Mouse (Mus musculus) testis, adult 2 months (tissue): ENCODE data around the gene Xrcc6. TPM values are rescaled to one million over a fixed set of nuclear protein-coding genes. Genes with fewer than 3 reads are reported as not detected.

Experiments used
- H3K27ac ChIP-seq: fragments of 200-500 bp; 2 replicates; pipeline ENCODE4 v1.5.1; 2012; ENCODE audit warnings: low read depth, low read length; ENCODE audit not compliant: control insufficient read depth, insufficient read depth
- H3K27me3 ChIP-seq: fragments of 200-500 bp; 2 replicates; pipeline ENCODE4 v1.6.1; 2012; ENCODE audit warnings: mild to moderate bottlenecking, low read length, moderate library complexity; ENCODE audit not compliant: control insufficient read depth, insufficient read depth
- H3K36me3 ChIP-seq: fragments of 200-500 bp; 2 replicates; pipeline ENCODE4 v1.6.1; 2012; ENCODE audit warnings: mild to moderate bottlenecking, low read length; ENCODE audit not compliant: control insufficient read depth, insufficient read depth
- H3K4me1 ChIP-seq: fragments of 200-500 bp; 2 replicates; pipeline ENCODE4 v1.6.1; 2012; ENCODE audit warnings: low read length; ENCODE audit not compliant: control insufficient read depth, insufficient read depth
- H3K4me3 ChIP-seq: fragments of 200-500 bp; 2 replicates; pipeline ENCODE4 v1.5.1; 2012; ENCODE audit warnings: low read depth, mild to moderate bottlenecking, low read length, moderate library complexity, mixed read lengths; ENCODE audit not compliant: control insufficient read depth
- CTCF ChIP-seq: fragments of 200-500 bp; IDR thresholded peaks from 2 replicates; pipeline ENCODE4 v1.5.1; 2012; ENCODE audit warnings: low read depth, mild to moderate bottlenecking, inconsistent platforms, low read length, moderate library complexity; ENCODE audit not compliant: control insufficient read depth, insufficient read depth, insufficient replicate concordance
- POLR2A ChIP-seq: fragments of 200-500 bp; IDR thresholded peaks from 2 replicates; pipeline ENCODE4 v1.6.1; 2012; ENCODE audit warnings: low read depth, mild to moderate bottlenecking, inconsistent platforms, low read length, moderate library complexity; ENCODE audit not compliant: control insufficient read depth
- polyA plus RNA-seq: library from polyadenylated mRNA; depleted of rRNA; stranded (reverse); fragments of >200 nt; gene quantifications from 2 replicates; pipeline ENCODE4 v1.2.3, GENCODE M21; 2012; rRNA removed

Gene Xrcc6
- polyA plus RNA-seq, 1 experiment: 16.7 TPM

DNA sequence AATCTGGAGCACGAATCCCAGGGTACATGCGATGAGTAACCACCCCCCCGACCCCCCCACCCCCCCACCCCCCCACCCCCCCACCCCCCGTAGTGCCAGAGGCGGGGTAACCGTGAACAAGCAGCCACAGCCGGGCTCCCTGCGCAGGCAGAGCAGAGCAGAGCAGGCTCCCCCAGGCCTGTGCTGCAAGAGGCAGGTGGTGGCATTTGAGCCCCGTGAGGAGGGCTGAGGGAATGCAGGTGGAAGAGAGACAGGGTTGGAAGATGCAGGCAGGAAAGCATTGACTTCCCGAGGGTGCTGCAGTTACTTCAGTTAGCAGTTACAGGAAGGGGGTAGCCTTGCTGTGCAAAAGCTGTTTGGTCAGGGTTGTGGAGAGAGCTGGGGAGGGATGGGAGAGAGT lies 99.6 kb downstream of the Xrcc6 start:
- Histone ChIP-seq H3K4me3 (no peak overlapping the region), H3K36me3 (no peaks in the 10 kb centered on the region), H3K27me3 (no peaks in the 10 kb centered on the region), H3K4me1 (peaks cover 4% of the 10 kb centered on the region), H3K27ac (no peak overlapping the region)
- no peak for TF ChIP-seq CTCF
- no peak for TF ChIP-seq POLR2A

Other genes with a start within 250 kb of the Xrcc6 start
- gene Zc3h7b, start 242.8 kb upstream of the Xrcc6 start, polyA plus RNA-seq: 21.6 and 26.3 TPM in 2 replicates
- 234 and 245 TPM in 2 replicates for gene Rangap1, start 242.3 kb upstream of the Xrcc6 start, polyA plus RNA-seq
- 36.1 and 38.9 TPM in 2 replicates for gene Tef, start 185.4 kb upstream of the Xrcc6 start, polyA plus RNA-seq
- 7.3 and 8.0 TPM in 2 replicates for gene Tob2, start 129.0 kb upstream of the Xrcc6 start, polyA plus RNA-seq
- 22.2 and 23.5 TPM in 2 replicates for gene Phf5a, start 115.9 kb upstream of the Xrcc6 start, polyA plus RNA-seq
- gene Aco2, start 115.5 kb upstream of the Xrcc6 start, polyA plus RNA-seq: 112 and 118 TPM in 2 replicates
- gene Polr3h, start 61.6 kb upstream of the Xrcc6 start, polyA plus RNA-seq: 11.9 and 12.9 TPM in 2 replicates
- 8.1 and 9.2 TPM in 2 replicates for gene Csdc2, start 51.1 kb upstream of the Xrcc6 start, polyA plus RNA-seq
- gene Pmm1, start 26.9 kb upstream of the Xrcc6 start, polyA plus RNA-seq: 12.1 and 13.8 TPM in 2 replicates
- 153 and 159 TPM in 2 replicates for gene 1700029P11Rik, start 7.3 kb upstream of the Xrcc6 start, polyA plus RNA-seq
- gene Desi1, start 46.0 kb downstream of the Xrcc6 start, polyA plus RNA-seq: 646 and 682 TPM in 2 replicates
- gene Snu13, start 59.8 kb downstream of the Xrcc6 start, polyA plus RNA-seq: 68.8 and 72.0 TPM in 2 replicates
- 86.7 and 90.3 TPM in 2 replicates for gene 4930407I10Rik, start 71.3 kb downstream of the Xrcc6 start, polyA plus RNA-seq
- gene Mei1, start 82.2 kb downstream of the Xrcc6 start, polyA plus RNA-seq: 8.2 and 10.3 TPM in 2 replicates
- gene Ccdc134, start 140.1 kb downstream of the Xrcc6 start, polyA plus RNA-seq: 18.1 and 19.9 TPM in 2 replicates
- 36.2 and 40.1 TPM in 2 replicates for gene Srebf2, start 159.3 kb downstream of the Xrcc6 start, polyA plus RNA-seq
- gene Shisa8, start 225.0 kb downstream of the Xrcc6 start, polyA plus RNA-seq: 0.31 and 0.61 TPM in 2 replicates
- gene Tnfrsf13c, start 236.5 kb downstream of the Xrcc6 start, polyA plus RNA-seq: 7.2 and 8.0 TPM in 2 replicates